Comparison of ENCODE assay signal across 23 mouse cellular contexts in the genomic region with DNA sequence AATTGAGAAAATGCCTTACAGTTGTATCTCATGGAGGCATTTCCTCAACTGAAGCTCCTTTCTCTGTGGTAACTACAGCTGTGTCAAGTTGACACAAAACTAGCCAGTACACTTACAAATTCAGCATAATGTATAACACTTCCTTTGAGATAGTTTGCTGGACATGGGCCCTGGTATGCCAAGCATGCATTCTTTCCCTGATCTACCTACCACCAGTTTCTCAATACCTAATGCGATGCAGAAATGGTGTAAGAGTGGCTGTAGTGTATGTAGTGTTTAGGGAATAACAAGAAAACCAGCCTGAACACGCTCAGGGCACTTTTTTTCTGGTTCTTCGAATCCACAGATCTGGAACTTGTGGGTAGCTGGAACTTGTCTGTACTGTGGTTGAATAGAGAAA. TPM values are rescaled to one million over a fixed set of nuclear protein-coding genes. Genes with fewer than 3 reads are reported as not detected.
DNase-seq lines count a peak whose midpoint lies in the region; ATAC-seq and TF ChIP-seq lines count a peak whose summit lies in the region.
"Had no signal": no experiment of that assay in that cellular context is flagged by ENCODE, and none has a peak within 500 bp of the region (broad histone marks: within the 10 kb centered on the region; RNA-seq: fewer than 3 reads in every experiment).

No protein-coding gene starts in this region.

- ATAC-seq in lung, postnatal 0 days: peak; percentile 62
- ATAC-seq in midbrain, embryonic 15.5 days (replicated peaks): no peak
- ATAC-seq: forebrain, embryonic 14.5 days had no signal

- H3K4me1 ChIP-seq in lung, postnatal 0 days (ENCODE audit: insufficient read depth, low read depth, low read length): no peaks in the 10 kb centered on the region
- no peaks in the 10 kb centered on the region for H3K4me1 ChIP-seq in midbrain, embryonic 15.5 days
- H3K4me1 ChIP-seq: embryonic facial prominence, embryonic 12.5 days; forebrain, embryonic 10.5 days; hindbrain, embryonic 13.5 days had no signal

- no peaks in the 10 kb centered on the region for H3K36me3 ChIP-seq in lung, postnatal 0 days (ENCODE audit: insufficient read depth, low read length)
- H3K36me3 ChIP-seq in midbrain, embryonic 15.5 days (replicated peaks): no peaks in the 10 kb centered on the region
- H3K36me3 ChIP-seq: embryonic facial prominence, embryonic 12.5 days; forebrain, embryonic 10.5 days; heart, embryonic 15.5 days; hindbrain, embryonic 13.5 days had no signal

- H3K27ac ChIP-seq in lung, postnatal 0 days (ENCODE audit: low read length): no peak overlapping the region
- no peak overlapping the region for H3K27ac ChIP-seq in midbrain, embryonic 15.5 days
- H3K27ac ChIP-seq: embryonic facial prominence, embryonic 12.5 days; forebrain, embryonic 10.5 days; gastrocnemius, adult 2 months; heart, embryonic 15.5 days; hindbrain, embryonic 13.5 days had no signal

- no peak for TF ChIP-seq CTCF in lung, postnatal 0 days (IDR thresholded peaks at IDR 0.05)

- H3K9me3 ChIP-seq in lung, postnatal 0 days (ENCODE audit: low read length): no peaks in the 10 kb centered on the region
- H3K9me3 ChIP-seq in midbrain, embryonic 15.5 days: no peaks in the 10 kb centered on the region
- H3K9me3 ChIP-seq: forebrain, embryonic 10.5 days; heart, embryonic 15.5 days; hindbrain, embryonic 13.5 days had no signal

- no peaks in the 10 kb centered on the region for H3K27me3 ChIP-seq in lung, postnatal 0 days (replicated peaks; ENCODE audit: insufficient read depth, low read length)
- H3K27me3 ChIP-seq in midbrain, embryonic 15.5 days (replicated peaks): no peaks in the 10 kb centered on the region
- H3K27me3 ChIP-seq: embryonic facial prominence, embryonic 12.5 days; heart, embryonic 15.5 days; hindbrain, embryonic 13.5 days had no signal

- H3K9ac ChIP-seq in lung, postnatal 0 days (replicated peaks; ENCODE audit: low read depth): no peak overlapping the region
- no peak overlapping the region for H3K9ac ChIP-seq in midbrain, embryonic 15.5 days
- H3K9ac ChIP-seq: embryonic facial prominence, embryonic 12.5 days; heart, embryonic 15.5 days; hindbrain, embryonic 13.5 days had no signal

- peak; percentile 25 for DNase-seq in heart, adult 11 months
- DNase-seq in heart, adult 8-10 months (ENCODE audit: low spot score): no peak
- DNase-seq in lung, postnatal 0 days (ENCODE audit: low spot score): peak; percentile 53
- DNase-seq in lung, postnatal 14 days: no peak
- peak; percentile 18 for DNase-seq in ZHBTc4 (ENCODE audit: low read depth, low spot score)
- no peak for DNase-seq in urinary bladder, postnatal 4 days (ENCODE audit: low spot score in 2 of 2)
- DNase-seq: adrenal gland, postnatal 10 days; cerebellum, adult 11 months; cerebellum, adult 8-10 months; cerebellum, postnatal 14 days; embryo, embryonic 11 days; gastrocnemius, adult 2 months; gastrocnemius, postnatal 25 days; heart, adult 18-20 months; heart, postnatal 14 days had no signal

- no peak overlapping the region for H3K4me3 ChIP-seq in lung, postnatal 0 days (ENCODE audit: low read depth, low read length)
- H3K4me3 ChIP-seq in midbrain, embryonic 15.5 days: no peak overlapping the region
- H3K4me3 ChIP-seq: embryonic facial prominence, embryonic 12.5 days; forebrain, embryonic 10.5 days; gastrocnemius, adult 2 months; heart, embryonic 15.5 days; hindbrain, embryonic 13.5 days had no signal

- no peak for TF ChIP-seq EP300 in lung, postnatal 0 days (IDR thresholded peaks at IDR 0.05)

- 53% methylated on average over 3 of the region's 3 CpGs for WGBS in lung, postnatal 0 days
- 83% methylated on average over 3 of the region's 3 CpGs for WGBS in midbrain, embryonic 15.5 days

- no peak overlapping the region for H3K4me2 ChIP-seq in lung, postnatal 0 days (replicated peaks; ENCODE audit: low read depth, low read length)
- no peak overlapping the region for H3K4me2 ChIP-seq in midbrain, embryonic 15.5 days
- H3K4me2 ChIP-seq: embryonic facial prominence, embryonic 12.5 days; heart, embryonic 11.5 days; heart, embryonic 15.5 days; hindbrain, embryonic 13.5 days had no signal

RNA-seq across cellular contexts. Expression of a gene that starts 37.1 kb away (rescaled TPM):
- total RNA-seq in heart, adult 8-10 months (2022): 10 to 100 TPM; 19.8 to 26.2 (median 23.5) TPM
- 7.3 and 9.5 TPM in 2 replicates for polyA plus RNA-seq in lung, postnatal 0 days (2015; fragmentation: Nextera tagmentation; extraction: Ambion mirVana)
- polyA plus RNA-seq in midbrain, embryonic 15.5 days (2015; fragmentation: Nextera tagmentation; extraction: Ambion mirVana): 10.6 and 11.3 TPM in 2 replicates

RNA-seq across cellular contexts. Expression of a gene that starts 51.5 kb away (rescaled TPM):
- total RNA-seq in heart, adult 8-10 months (2022): 1 to 10 TPM; 1.8 to 2.0 (median 1.9) TPM
- 2.6 TPM in 2 replicates for polyA plus RNA-seq in lung, postnatal 0 days (2015; fragmentation: Nextera tagmentation; extraction: Ambion mirVana)
- polyA plus RNA-seq in midbrain, embryonic 15.5 days (2015; fragmentation: Nextera tagmentation; extraction: Ambion mirVana): 2.1 and 3.0 TPM in 2 replicates
- total RNA-seq: CH12.LX had no signal

Comparison
In these comparisons a context has a peak if more than half of its experiments do, and no peak if none do; other contexts are left out.
1. DNase-seq: peak in heart, adult 11 months (single experiment), lung, postnatal 0 days (single experiment) and ZHBTc4 (single experiment); none in heart, adult 8-10 months (single experiment), lung, postnatal 14 days (single experiment) and urinary bladder, postnatal 4 days (0 of 2).